Comparison of ENCODE assay signal across 41 mouse cellular contexts in genomic region chr11:52196496-52197023, GRCm38 (mm10). TPM values are rescaled to one million over a fixed set of nuclear protein-coding genes. Genes with fewer than 3 reads are reported as not detected.
"Had no signal": no experiment of that assay in that cellular context is flagged by ENCODE, and none has a peak within 500 bp of the region (broad histone marks: within the 10 kb centered on the region; RNA-seq: fewer than 3 reads in every experiment).

No protein-coding gene starts in this region.

RNA-seq across cellular contexts. Expression of gene Olfr1371, which starts 17.2 kb away (rescaled TPM):
- total RNA-seq: heart, postnatal 10 days; heart, postnatal 14 days; heart, postnatal 25 days; heart, postnatal 36 days; heart, postnatal 4 days; hematopoietic stem cell, adult 5-6 weeks; hindbrain, postnatal 0 days; layer of hippocampus, adult 18-20 months; layer of hippocampus, adult 2 months; layer of hippocampus, adult 8-10 months; layer of hippocampus, postnatal 10 days; layer of hippocampus, postnatal 14 days; layer of hippocampus, postnatal 25 days; layer of hippocampus, postnatal 36 days; left cerebral cortex, adult 18-20 months; left cerebral cortex, adult 2 months had no signal
- polyA plus RNA-seq: heart, embryonic 11.5 days; heart, embryonic 12.5 days; heart, embryonic 13.5 days; heart, embryonic 14.5 days; heart, embryonic 15.5 days; heart, embryonic 16.5 days; heart, postnatal 0 days; hindbrain, embryonic 10.5 days; hindbrain, embryonic 11.5 days; hindbrain, embryonic 12.5 days; hindbrain, embryonic 13.5 days; hindbrain, embryonic 14.5 days; hindbrain, embryonic 15.5 days; hindbrain, embryonic 16.5 days; hindbrain, postnatal 0 days; inflammation-experienced regulatory T-cells, adult 6 months; intestine, embryonic 14.5 days; intestine, embryonic 15.5 days; intestine, embryonic 16.5 days; intestine, postnatal 0 days; kidney, adult 2 months; kidney, embryonic 14.5 days; kidney, embryonic 15.5 days; kidney, embryonic 16.5 days; kidney, postnatal 0 days; large intestine, adult 2 months had no signal

RNA-seq across cellular contexts. Expression of gene Olfr1373, which starts 51.2 kb away (rescaled TPM):
- total RNA-seq: heart, postnatal 10 days; heart, postnatal 14 days; heart, postnatal 25 days; heart, postnatal 36 days; heart, postnatal 4 days; hematopoietic stem cell, adult 5-6 weeks; hindbrain, postnatal 0 days; layer of hippocampus, adult 18-20 months; layer of hippocampus, adult 2 months; layer of hippocampus, adult 8-10 months; layer of hippocampus, postnatal 10 days; layer of hippocampus, postnatal 14 days; layer of hippocampus, postnatal 25 days; layer of hippocampus, postnatal 36 days; left cerebral cortex, adult 18-20 months; left cerebral cortex, adult 2 months had no signal
- polyA plus RNA-seq: heart, embryonic 11.5 days; heart, embryonic 12.5 days; heart, embryonic 13.5 days; heart, embryonic 14.5 days; heart, embryonic 15.5 days; heart, embryonic 16.5 days; heart, postnatal 0 days; hindbrain, embryonic 10.5 days; hindbrain, embryonic 11.5 days; hindbrain, embryonic 12.5 days; hindbrain, embryonic 13.5 days; hindbrain, embryonic 14.5 days; hindbrain, embryonic 15.5 days; hindbrain, embryonic 16.5 days; hindbrain, postnatal 0 days; inflammation-experienced regulatory T-cells, adult 6 months; intestine, embryonic 14.5 days; intestine, embryonic 15.5 days; intestine, embryonic 16.5 days; intestine, postnatal 0 days; kidney, adult 2 months; kidney, embryonic 14.5 days; kidney, embryonic 15.5 days; kidney, embryonic 16.5 days; kidney, postnatal 0 days; large intestine, adult 2 months had no signal
